Mouse (Mus musculus) midbrain, embryonic 16.5 days (tissue): ENCODE results near the gene Mtcl1. TPM values are rescaled to one million over a fixed set of nuclear protein-coding genes. Genes with fewer than 3 reads are reported as not detected.

ENCODE experiments used
- ATAC-seq: fragments of 200-750 bp; cut with Nextera tagmentation; 2 replicates; pipeline ENCODE4 v1.8.0; 2017; ENCODE audit warnings: moderate TSS enrichment
- H3K27ac ChIP-seq: fragments of 300-500 bp; sonication (generic); 2 replicates; pipeline ENCODE4 v1.5.1; 2014; ENCODE audit warnings: mild to moderate bottlenecking, low read length, mixed read lengths
- H3K27me3 ChIP-seq: fragments of 300-500 bp; sonication (generic); 2 replicates; pipeline ENCODE4 v1.6.1; 2014; ENCODE audit warnings: low read depth, low read length, mixed read lengths; ENCODE audit not compliant: control insufficient read depth, insufficient read depth
- H3K36me3 ChIP-seq: fragments of 300-500 bp; sonication (generic); 2 replicates; pipeline ENCODE4 v1.6.1; 2014; ENCODE audit warnings: mild to moderate bottlenecking, low read length, moderate library complexity, mixed read lengths; ENCODE audit not compliant: control insufficient read depth, insufficient read depth
- H3K4me1 ChIP-seq: fragments of 300-500 bp; sonication (generic); 2 replicates; pipeline ENCODE4 v1.6.1; 2014; ENCODE audit warnings: mild to moderate bottlenecking, low read length, mixed read lengths; ENCODE audit not compliant: control insufficient read depth, insufficient read depth
- H3K4me2 ChIP-seq: fragments of 300-500 bp; sonication (generic); 2 replicates; pipeline ENCODE4 v1.6.1; 2014; ENCODE audit warnings: mild to moderate bottlenecking, low read length, mixed read lengths
- H3K4me3 ChIP-seq: fragments of 300-500 bp; sonication (generic); 2 replicates; pipeline ENCODE4 v1.5.1; 2014; ENCODE audit warnings: low read depth, mild to moderate bottlenecking, low read length, moderate library complexity, mixed read lengths
- H3K9ac ChIP-seq: fragments of 300-500 bp; sonication (generic); 2 replicates; pipeline ENCODE4 v1.6.1; 2014; ENCODE audit warnings: low read depth, low read length, mixed read lengths
- H3K9me3 ChIP-seq: fragments of 300-500 bp; sonication (generic); replicated peaks from 2 replicates; pipeline ENCODE4 v1.6.1; 2014; ENCODE audit warnings: mild to moderate bottlenecking, low read length, mixed read lengths; ENCODE audit not compliant: control insufficient read depth, poor library complexity, severe bottlenecking
- WGBS: fragments of 180-500 bp; shearing (Covaris S2); extraction: QIAGEN DNeasy Blood & Tissue Kit; methylation state at CpG from one replicate; pipeline ENCODE4 v1.1.7; 2014; 5-methylcytosine and 5-hydroxymethylcytosine counted together
- polyA plus RNA-seq: library from polyadenylated mRNA; unstranded; fragments of >200 nt; fragmentation: Nextera tagmentation; extraction: Ambion mirVana; gene quantifications from 2 replicates; pipeline ENCODE4 v1.2.1, GENCODE M21; 2015

Mtcl1 gene
- polyA plus RNA-seq, 1 experiment from 2014 or later: 29.4 TPM

DNA sequence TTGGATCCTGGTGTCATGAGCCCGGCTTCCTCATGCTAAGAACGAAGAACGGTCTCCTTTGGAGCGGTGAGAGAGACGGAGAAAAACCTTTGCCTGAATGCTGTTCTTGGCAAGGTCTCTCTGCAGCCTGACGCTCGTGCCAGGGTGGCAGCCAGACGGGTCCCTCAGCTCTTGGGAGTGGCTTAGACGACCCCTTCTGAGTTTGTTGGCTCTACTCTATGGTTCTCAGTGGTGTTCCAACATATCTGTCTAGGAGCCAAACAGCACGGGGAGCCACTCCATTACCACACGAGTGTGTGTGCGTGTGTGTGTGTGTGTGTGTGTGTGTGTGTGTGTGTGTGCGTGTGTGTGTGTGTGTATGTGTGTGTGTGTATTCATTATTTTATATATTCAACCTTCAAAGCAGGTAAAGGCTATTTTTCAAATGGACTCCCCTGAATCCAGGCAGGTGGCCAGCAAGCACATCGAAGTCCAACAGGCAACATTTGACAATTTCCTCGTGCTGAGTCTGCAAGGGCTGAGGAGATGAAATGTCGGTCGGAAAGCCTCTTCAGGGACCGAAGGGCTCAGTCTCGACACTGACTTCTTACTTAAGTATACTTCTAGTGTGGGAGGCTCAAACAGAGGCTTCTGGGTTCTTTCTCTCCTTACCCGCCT is 128.7 kb downstream of the Mtcl1 start:
- Histone ChIP-seq H3K27ac (no peak overlapping the region), H3K27me3 (no peaks in the 10 kb centered on the region), H3K36me3 (no peaks in the 10 kb centered on the region), H3K9me3 (no peaks in the 10 kb centered on the region), H3K4me2 (no peak overlapping the region), H3K9ac (no peak overlapping the region), H3K4me1 (peaks cover 11% of the 10 kb centered on the region), H3K4me3 (no peak overlapping the region)
- 82% methylated on average over 19 of the region's 20 CpGs for WGBS
- ATAC-seq: no peak

DNA sequence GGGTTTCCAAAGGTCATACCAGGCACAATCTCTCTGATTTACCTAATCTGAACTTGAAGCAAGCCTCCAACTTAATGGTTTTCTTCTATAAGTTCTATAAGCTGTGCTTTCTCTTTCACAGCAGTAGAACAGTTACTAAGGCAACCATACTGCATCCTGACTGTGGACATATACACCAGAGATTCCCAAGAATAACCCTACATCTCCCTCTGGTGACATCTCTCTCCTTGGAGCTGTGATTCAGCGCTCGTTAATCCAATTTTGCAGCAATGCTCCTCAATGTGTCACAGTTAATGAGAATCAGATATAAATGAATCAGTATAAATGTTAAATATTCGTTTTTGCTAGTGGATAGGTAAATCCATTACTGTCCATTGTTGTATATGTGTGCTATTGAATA is 131.5 kb downstream of the Mtcl1 start:
- Histone ChIP-seq H3K27me3 (no peaks in the 10 kb centered on the region), H3K4me3 (no peak overlapping the region), H3K36me3 (no peaks in the 10 kb centered on the region), H3K27ac (no peak overlapping the region), H3K4me1 (peaks cover 13% of the 10 kb centered on the region), H3K4me2 (no peak overlapping the region), H3K9ac (no peak overlapping the region), H3K9me3 (no peaks in the 10 kb centered on the region)
- 75% methylated on average over 3 of the region's 3 CpGs for WGBS
- no peak for ATAC-seq

DNA sequence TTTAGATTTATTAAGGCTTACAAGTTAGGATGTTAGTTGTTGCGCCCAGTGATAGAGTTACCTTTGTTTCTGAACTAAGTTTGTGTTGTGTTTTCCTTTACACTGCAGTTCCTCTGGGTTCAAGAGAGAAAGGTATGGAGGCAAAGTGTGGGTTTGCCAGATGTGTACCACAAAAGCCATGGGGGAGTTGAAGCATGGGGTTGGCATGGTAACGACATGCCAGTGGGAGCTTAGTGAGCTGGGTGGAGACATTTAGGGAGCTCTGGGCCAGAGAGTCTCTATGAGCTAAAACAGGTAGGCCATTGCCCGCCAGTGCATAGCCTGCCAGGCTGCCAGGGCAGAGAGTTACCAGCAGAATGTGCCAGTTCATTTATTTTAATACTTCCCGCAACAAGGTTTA is 132.0 kb downstream of the Mtcl1 start:
- 88% methylated on average over 4 of the region's 4 CpGs for WGBS
- H3K27me3 ChIP-seq: no peaks in the 10 kb centered on the region
- no peak overlapping the region for H3K4me3 ChIP-seq
- H3K36me3 ChIP-seq: no peaks in the 10 kb centered on the region
- no peak overlapping the region for H3K4me2 ChIP-seq
- ATAC-seq: no peak
- H3K9me3 ChIP-seq: no peaks in the 10 kb centered on the region
- no peak overlapping the region for H3K9ac ChIP-seq
- peaks cover 13% of the 10 kb centered on the region for H3K4me1 ChIP-seq
- no peak overlapping the region for H3K27ac ChIP-seq

DNA sequence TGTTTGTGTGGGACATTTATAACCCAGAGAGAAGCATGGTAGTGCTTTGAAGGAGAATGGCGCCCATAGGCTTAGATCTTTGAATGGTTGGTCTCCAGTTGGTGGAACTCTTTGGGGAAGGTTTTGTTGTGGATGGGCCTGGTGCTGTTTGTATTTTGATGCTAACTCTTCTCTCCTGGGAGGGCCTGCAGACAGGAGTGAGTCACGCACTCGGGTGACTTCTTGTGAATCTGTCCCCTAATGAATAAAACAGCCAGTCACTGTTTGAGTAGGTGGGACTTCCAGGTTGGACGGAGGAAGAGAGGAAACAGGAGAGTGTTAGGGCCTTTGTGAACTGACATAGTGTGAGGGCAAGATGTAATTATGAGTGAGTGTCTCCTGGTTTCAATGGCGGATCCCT is 132.4 kb downstream of the Mtcl1 start:
- H3K4me1 ChIP-seq: peaks cover 13% of the 10 kb centered on the region
- WGBS: 88% methylated on average over 5 of the region's 5 CpGs
- no peak for ATAC-seq

DNA sequence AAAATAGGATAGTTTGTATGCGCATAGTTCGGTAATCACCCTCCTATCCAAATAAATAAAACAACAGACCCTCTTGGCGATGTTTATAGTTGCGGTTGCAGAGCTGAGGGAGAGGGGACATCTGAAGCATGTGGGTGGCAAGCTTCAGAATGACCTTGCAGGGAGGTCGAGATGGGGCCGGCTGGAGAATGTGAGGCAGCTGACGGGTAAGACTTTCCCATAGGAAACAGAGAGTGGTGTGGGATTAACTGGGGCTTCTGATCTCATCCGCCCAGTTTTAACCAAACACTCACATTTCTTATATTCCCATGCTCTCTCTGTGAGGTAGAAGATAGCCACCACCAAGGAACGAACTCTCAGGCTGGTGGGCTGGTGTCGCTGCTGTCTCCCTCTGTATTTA is 134.1 kb downstream of the Mtcl1 start:
- Histone ChIP-seq H3K27me3 (no peaks in the 10 kb centered on the region), H3K9ac (peak overlapping the region; percentile 38; the same call in 1 of the 2 replicates), H3K4me3 (no peak overlapping the region), H3K36me3 (no peaks in the 10 kb centered on the region), H3K4me1 (peaks cover 13% of the 10 kb centered on the region), H3K4me2 (peak overlapping the region; percentile 32), H3K9me3 (no peaks in the 10 kb centered on the region), H3K27ac (peak overlapping the region; percentile 55; the same call in 1 of the 2 replicates)
- ATAC-seq: no peak
- 23% methylated on average over 10 of the region's 10 CpGs for WGBS

More for the DNA sequence above, 132.4 kb downstream of the Mtcl1 start:
- Histone ChIP-seq H3K9ac (no peak overlapping the region), H3K9me3 (no peaks in the 10 kb centered on the region), H3K4me3 (no peak overlapping the region), H3K27me3 (no peaks in the 10 kb centered on the region), H3K4me2 (no peak overlapping the region), H3K27ac (no peak overlapping the region), H3K36me3 (no peaks in the 10 kb centered on the region)

DNA sequence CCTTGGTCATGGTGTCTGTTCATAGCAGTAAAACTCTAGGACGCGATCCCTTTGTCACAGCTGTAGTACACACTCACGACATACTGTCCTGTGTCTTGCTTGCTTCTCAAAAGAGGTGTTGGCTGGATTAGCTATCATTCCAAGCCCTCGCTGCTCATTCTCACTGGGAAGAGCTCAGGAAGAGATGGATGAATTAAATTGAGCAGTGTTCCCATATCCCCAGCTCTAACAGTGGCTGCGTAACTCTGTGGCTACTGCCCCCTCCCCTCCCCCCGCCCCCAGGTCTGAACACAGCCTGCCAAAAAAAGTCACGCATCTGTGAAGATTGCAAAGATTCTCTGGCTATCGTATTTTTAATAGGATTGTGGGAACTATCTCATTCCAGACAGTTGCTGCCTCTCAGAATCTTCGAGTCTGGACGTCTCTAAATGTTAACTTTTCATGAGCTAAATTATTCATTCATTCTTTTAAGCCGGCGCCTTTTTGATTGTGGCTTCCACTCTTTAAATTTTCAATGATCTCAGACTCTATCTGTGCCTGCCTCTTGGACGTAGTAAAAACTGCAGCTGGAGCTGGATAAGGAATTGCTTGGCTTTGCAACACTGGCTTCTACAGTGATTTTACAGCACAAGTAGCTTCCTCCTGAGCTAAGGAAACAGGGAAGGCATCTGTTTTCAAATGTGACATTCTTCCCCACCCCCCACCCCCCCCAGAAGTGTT is 134.8 kb downstream of the Mtcl1 start:
- Histone ChIP-seq H3K9me3 (no peaks in the 10 kb centered on the region), H3K27me3 (no peaks in the 10 kb centered on the region), H3K4me1 (peaks cover 13% of the 10 kb centered on the region), H3K4me2 (peak overlapping the region; percentile 34), H3K27ac (peak overlapping the region; percentile 62), H3K4me3 (no peak overlapping the region), H3K9ac (0 out of 2 replicates have a peak overlapping the region, but pooled peaks have one; percentile 12), H3K36me3 (no peaks in the 10 kb centered on the region)
- 33% methylated on average over 13 of the region's 13 CpGs for WGBS
- ATAC-seq: peak; percentile 82

DNA sequence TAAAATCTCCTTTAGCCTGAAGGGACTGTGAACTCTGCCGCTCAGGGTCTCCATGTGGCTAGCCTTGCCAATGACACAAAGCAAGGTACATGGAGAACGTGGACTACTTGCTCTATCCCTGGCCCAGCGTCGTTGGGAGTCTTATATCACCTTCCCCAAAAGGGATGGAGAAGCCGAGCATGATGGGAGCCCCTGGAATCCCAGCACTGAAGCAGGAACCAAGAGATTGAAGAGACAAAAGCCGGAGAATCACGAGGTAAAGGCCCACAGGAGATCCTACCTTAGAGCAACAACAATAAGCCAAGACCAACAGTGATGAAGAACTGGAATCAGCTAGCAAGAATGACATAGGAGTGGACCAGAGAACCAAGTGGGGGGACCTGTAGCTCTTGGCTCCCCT is 147.6 kb downstream of the Mtcl1 start:
- H3K27ac ChIP-seq: no peak overlapping the region
- H3K9ac ChIP-seq: no peak overlapping the region
- no peaks in the 10 kb centered on the region for H3K4me1 ChIP-seq
- H3K27me3 ChIP-seq: no peaks in the 10 kb centered on the region
- 75% methylated on average over 7 of the region's 7 CpGs for WGBS
- no peak overlapping the region for H3K4me2 ChIP-seq
- no peaks in the 10 kb centered on the region for H3K9me3 ChIP-seq
- ATAC-seq: no peak
- H3K36me3 ChIP-seq: no peaks in the 10 kb centered on the region
- no peak overlapping the region for H3K4me3 ChIP-seq

DNA sequence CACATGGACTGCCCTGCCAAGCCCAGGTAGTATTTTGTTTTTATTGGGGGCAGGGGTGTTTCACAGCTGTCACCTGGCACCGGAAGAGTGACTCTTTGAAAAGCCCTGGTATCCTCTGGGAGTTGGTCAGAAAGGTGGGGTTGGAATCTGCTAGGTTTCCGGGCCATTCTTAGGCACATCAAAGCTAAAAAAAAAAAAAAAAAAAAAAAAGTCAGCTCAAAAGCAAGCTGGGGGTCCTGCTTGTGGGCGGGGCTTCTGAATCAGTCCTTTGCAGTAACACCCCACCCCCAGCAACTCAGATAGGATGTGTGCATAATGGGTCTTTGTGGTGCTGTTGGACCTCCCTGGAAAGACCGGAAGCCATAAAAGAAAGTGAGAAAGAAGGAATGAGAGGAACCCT is 148.3 kb downstream of the Mtcl1 start:
- no peaks in the 10 kb centered on the region for H3K9me3 ChIP-seq
- no peak overlapping the region for H3K4me3 ChIP-seq
- WGBS: 74% methylated on average over 4 of the region's 4 CpGs
- H3K4me1 ChIP-seq: no peaks in the 10 kb centered on the region
- no peak for ATAC-seq
- no peak overlapping the region for H3K27ac ChIP-seq
- H3K4me2 ChIP-seq: no peak overlapping the region
- H3K27me3 ChIP-seq: no peaks in the 10 kb centered on the region
- no peaks in the 10 kb centered on the region for H3K36me3 ChIP-seq
- H3K9ac ChIP-seq: no peak overlapping the region

DNA sequence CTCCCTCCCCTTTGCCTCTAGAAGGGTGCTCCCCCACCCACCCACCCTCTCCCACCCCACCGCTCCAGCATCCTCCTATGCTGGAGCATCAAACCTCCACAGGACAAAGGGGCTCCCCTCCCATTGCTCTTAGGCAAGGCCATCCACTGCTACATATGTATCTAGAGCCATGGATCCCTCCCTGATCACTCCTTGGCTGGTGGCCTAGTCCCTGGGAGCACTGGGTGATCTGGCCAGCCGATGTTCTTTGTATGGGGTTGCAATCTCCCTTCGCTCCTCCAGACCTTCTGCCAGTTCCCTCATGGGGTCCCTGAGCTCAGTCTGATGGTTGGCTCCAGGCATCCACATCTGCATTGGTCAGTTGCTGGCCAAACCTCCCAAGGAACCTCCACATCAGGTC is 151.8 kb downstream of the Mtcl1 start:
- 90% methylated on average over 3 of the region's 3 CpGs for WGBS
- ATAC-seq: no peak

More for the DNA sequence above, 151.8 kb downstream of the Mtcl1 start:
- H3K4me1 ChIP-seq: no peaks in the 10 kb centered on the region
- no peak overlapping the region for H3K4me3 ChIP-seq
- no peak overlapping the region for H3K27ac ChIP-seq
- no peaks in the 10 kb centered on the region for H3K9me3 ChIP-seq
- H3K4me2 ChIP-seq: no peak overlapping the region
- no peaks in the 10 kb centered on the region for H3K36me3 ChIP-seq
- no peaks in the 10 kb centered on the region for H3K27me3 ChIP-seq
- H3K9ac ChIP-seq: no peak overlapping the region
